ENCODE assay signal across 7 mouse cellular contexts in genomic region chr6:83197345-83198004, GRCm38 (mm10). TPM values are rescaled to one million over a fixed set of nuclear protein-coding genes. Genes with fewer than 3 reads are reported as not detected.
DNase-seq lines count a peak whose midpoint lies in the region; ATAC-seq and TF ChIP-seq lines count a peak whose summit lies in the region.

No protein-coding gene starts in this region.

- H3K27me3 ChIP-seq in midbrain, postnatal 0 days (ENCODE audit: insufficient read depth, low read length) = no peaks in the 10 kb centered on the region

- peak; percentile 55 for ATAC-seq in frontal cortex, adult (ENCODE audit: low TSS enrichment)
- ATAC-seq in midbrain, postnatal 0 days (ENCODE audit: low FRiP score) = 0 out of 2 replicates have a peak, but pooled peaks have one; percentile 39

- H3K4me3 ChIP-seq in midbrain, postnatal 0 days (ENCODE audit: low read depth, low read length) = no peak overlapping the region

- H3K4me1 ChIP-seq in midbrain, postnatal 0 days (ENCODE audit: insufficient read depth, low read length) = no peaks in the 10 kb centered on the region

- DNase-seq in ovary, adult 18-20 months (ENCODE audit: low spot score) = peak; percentile 71
- no peak for DNase-seq in ovary, postnatal 10 days (ENCODE audit: low spot score)
- peak; percentile 87 for DNase-seq in cerebellum, adult 11-12 months
- DNase-seq in kidney, postnatal 36 days = peak; percentile 56 to 77
- peak; percentile 74 for DNase-seq in midbrain, postnatal 0 days (ENCODE audit: low spot score)
- DNase-seq in urinary bladder, postnatal 25 days (ENCODE audit: low spot score) = no peak

- H3K36me3 ChIP-seq in midbrain, postnatal 0 days (ENCODE audit: insufficient read depth, low read length) = peaks cover 78% of the 10 kb centered on the region

- TF ChIP-seq CTCF in midbrain, postnatal 0 days (IDR thresholded peaks at IDR 0.05) = peak; percentile 50

- H3K9ac ChIP-seq in midbrain, postnatal 0 days (replicated peaks; ENCODE audit: low read length, poor library complexity, severe bottlenecking) = no peak overlapping the region

- H3K9me3 ChIP-seq in midbrain, postnatal 0 days (ENCODE audit: low read length) = no peaks in the 10 kb centered on the region

- H3K4me2 ChIP-seq in midbrain, postnatal 0 days (ENCODE audit: low read depth, low read length, poor library complexity, severe bottlenecking) = no peak overlapping the region

- H3K27ac ChIP-seq in midbrain, postnatal 0 days (ENCODE audit: low read depth, low read length) = no peak overlapping the region

- WGBS in midbrain, postnatal 0 days = 46% methylated on average over 15 of the region's 15 CpGs

RNA-seq across cellular contexts. Expression of gene Slc4a5, which starts 22.2 kb away (rescaled TPM):
- total RNA-seq in midbrain, postnatal 0 days (2014; rRNA removed) = 0.57 and 3.3 TPM in 2 replicates
- 0.16 and 0.25 TPM in 2 replicates for polyA plus RNA-seq in midbrain, postnatal 0 days (2015; fragmentation: Nextera tagmentation; extraction: Ambion mirVana)

RNA-seq across cellular contexts. Expression of gene Dctn1, which starts 31.8 kb away (rescaled TPM):
- total RNA-seq in midbrain, postnatal 0 days (2014; rRNA removed) = 126 and 129 TPM in 2 replicates
- polyA plus RNA-seq in midbrain, postnatal 0 days (2015; fragmentation: Nextera tagmentation; extraction: Ambion mirVana) = 166 TPM in 2 replicates

RNA-seq across cellular contexts. Expression of gene 1700003E16Rik, which starts 41.3 kb away (rescaled TPM):
- 15.6 and 20.5 TPM in 2 replicates for total RNA-seq in midbrain, postnatal 0 days (2014; rRNA removed)
- polyA plus RNA-seq in midbrain, postnatal 0 days (2015; fragmentation: Nextera tagmentation; extraction: Ambion mirVana) = 18.0 and 18.2 TPM in 2 replicates

RNA-seq across cellular contexts. Expression of gene Wdr54, which starts 41.3 kb away (rescaled TPM):
- 12.7 and 15.9 TPM in 2 replicates for total RNA-seq in midbrain, postnatal 0 days (2014; rRNA removed)
- 21.5 and 27.5 TPM in 2 replicates for polyA plus RNA-seq in midbrain, postnatal 0 days (2015; fragmentation: Nextera tagmentation; extraction: Ambion mirVana)

Comparison
In these comparisons a context has a peak if more than half of its experiments do, and no peak if none do; other contexts are left out.
1. DNase-seq: peak in ovary, adult 18-20 months (single experiment), cerebellum, adult 11-12 months (single experiment), kidney, postnatal 36 days (2 of 2) and midbrain, postnatal 0 days (single experiment); none in ovary, postnatal 10 days (single experiment) and urinary bladder, postnatal 25 days (single experiment).